Mouse (Mus musculus): ENCODE measurements at regions not wholly inside any gene's neighbourhood (a gene's known extent, or its start where the extent isn't known, plus 50 kb on each side); places are given as distances from the start of the nearest gene placed in this dataset.
A peak's percentile ranks its signal among the peaks of the same experiment; 100 is the strongest.
"Not testable (repeated sequence)": the region's sequence is repeated elsewhere in the genome, so short reads cannot be mapped to it uniquely, and the experiment has no call there.

GRCm38 (mm10) chr13:44449216-44449830, 280.0 kb upstream of the Jarid2 start:
- DNase-seq (ENCODE audit: low read depth, low spot score), result no peak

- DNase-seq (ENCODE audit: low read depth, low spot score), result no peak
These were observed 278.1 kb upstream of the Jarid2 start for GRCm38 (mm10) chr13:44451224-44451623.

- no peak for DNase-seq (ENCODE audit: low read depth, low spot score)
These were observed 276.1 kb upstream of the Jarid2 start for GRCm38 (mm10) chr13:44453131-44453530.

- DNase-seq (ENCODE audit: low read depth, low spot score), result no peak
These were observed 275.1 kb upstream of the Jarid2 start for GRCm38 (mm10) chr13:44454136-44454535.

- no peak for DNase-seq (ENCODE audit: low read depth, low spot score)
These were observed 274.1 kb upstream of the Jarid2 start for GRCm38 (mm10) chr13:44455193-44455592.

GRCm38 (mm10) chr13:44458744-44459143, 270.5 kb upstream of the Jarid2 start:
- no peak for DNase-seq (ENCODE audit: low read depth, low spot score)

- DNase-seq (ENCODE audit: low read depth, low spot score), result no peak
These were observed 270.1 kb upstream of the Jarid2 start for GRCm38 (mm10) chr13:44459148-44459547.

- no peak for DNase-seq (ENCODE audit: low read depth, low spot score)
These were observed 265.6 kb upstream of the Jarid2 start for GRCm38 (mm10) chr13:44463675-44464074.

- DNase-seq (ENCODE audit: low read depth, low spot score), result no peak
These were observed 263.7 kb upstream of the Jarid2 start for GRCm38 (mm10) chr13:44465567-44465966.

- DNase-seq (ENCODE audit: low read depth, low spot score), result no peak
These were observed 260.2 kb upstream of the Jarid2 start for GRCm38 (mm10) chr13:44468963-44469674.

GRCm38 (mm10) chr13:44469675-44470074, 259.6 kb upstream of the Jarid2 start:
- DNase-seq (ENCODE audit: low read depth, low spot score), result peak; percentile 17

GRCm38 (mm10) chr13:44473200-44473599, 256.1 kb upstream of the Jarid2 start:
- no peak for DNase-seq (ENCODE audit: low read depth, low spot score)

GRCm38 (mm10) chr13:44476901-44477300, 252.4 kb upstream of the Jarid2 start:
- no peak for DNase-seq (ENCODE audit: low read depth, low spot score)

GRCm38 (mm10) chr13:44480128-44480527, 249.1 kb upstream of the Jarid2 start:
- DNase-seq (ENCODE audit: low read depth, low spot score), result no peak

- DNase-seq (ENCODE audit: low read depth, low spot score), result peak; percentile 39
These were observed 246.6 kb upstream of the Jarid2 start for GRCm38 (mm10) chr13:44482661-44483060.

GRCm38 (mm10) chr13:44484582-44485329, 244.5 kb upstream of the Jarid2 start:
- DNase-seq (ENCODE audit: low read depth, low spot score), result no peak

GRCm38 (mm10) chr13:44490935-44491465, 238.3 kb upstream of the Jarid2 start:
- DNase-seq (ENCODE audit: low read depth, low spot score), result no peak

GRCm38 (mm10) chr13:44493884-44494283, 235.4 kb upstream of the Jarid2 start:
- DNase-seq (ENCODE audit: low read depth, low spot score), result no peak

GRCm38 (mm10) chr13:44495450-44495849, 233.8 kb upstream of the Jarid2 start:
- DNase-seq (ENCODE audit: low read depth, low spot score), result no peak

- no peak for DNase-seq (ENCODE audit: low read depth, low spot score)
These were observed 232.7 kb upstream of the Jarid2 start for GRCm38 (mm10) chr13:44496596-44496995.

GRCm38 (mm10) chr13:44500896-44501295, 228.4 kb upstream of the Jarid2 start:
- not testable (repeated sequence) for DNase-seq (ENCODE audit: low read depth, low spot score)

GRCm38 (mm10) chr13:44501777-44502321, 227.4 kb upstream of the Jarid2 start:
- DNase-seq (ENCODE audit: low read depth, low spot score), result peak; percentile 22

Data from CD4-positive, CD25-positive, alpha-beta regulatory T cell, adult 2 months (primary cell).